Mouse (Mus musculus) thymus, adult 2 months (tissue): Measurements from ENCODE around the gene D630045J12Rik.

Experiments used
- CTCF ChIP-seq: fragments of 200-500 bp; IDR thresholded peaks from 2 replicates; pipeline ENCODE4 v1.5.1; 2012; ENCODE audit warnings: mild to moderate bottlenecking, control low read depth, low read length, moderate library complexity, borderline replicate concordance; ENCODE audit not compliant: control insufficient read depth, poor library complexity, insufficient read depth; ENCODE audit errors: extremely low read depth
- POLR2A ChIP-seq: fragments of 200-500 bp; IDR thresholded peaks from 2 replicates; pipeline ENCODE4 v1.6.1; 2012; ENCODE audit warnings: mild to moderate bottlenecking, low read length, control low read depth, moderate library complexity; ENCODE audit not compliant: control insufficient read depth, poor library complexity, insufficient read depth; ENCODE audit errors: extremely low read depth

GRCm38 (mm10) chr6:38108449-38108848 lies 145.4 kb downstream of the D630045J12Rik start:
- TF ChIP-seq POLR2A (no peak), CTCF (no peak)
